Mouse (Mus musculus) granulocyte monocyte progenitor cell, adult 5-6 weeks (primary cell): ENCODE measurements around the gene Rmnd5b. TPM values are rescaled to one million over a fixed set of nuclear protein-coding genes. Genes with fewer than 3 reads are reported as not detected.
"Not testable (repeated sequence)": the region's sequence is repeated elsewhere in the genome, so short reads cannot be mapped to it uniquely, and the experiment has no call there.

Experiments used
- ATAC-seq: replicated peaks from 2 replicates; pipeline ENCODE4 v1.8.0; 2016; ENCODE audit warnings: mild to moderate bottlenecking, moderate TSS enrichment, inconsistent platforms; ENCODE audit not compliant: poor library complexity, severe bottlenecking
- total RNA-seq, 2 experiments: library from RNA; stranded (forward) in 1 of 2; stranded (reverse) in 1 of 2; fragments of 200-712, 200-1000 nt in 1 of 2; fragments of >200 nt in 1 of 2; fragmentation: Nextera tagmentation in 1 of 2; gene quantifications; 2 replicates each; pipeline ENCODE4 v1.2.3; 2014 to 2017

Gene Rmnd5b
- total RNA-seq, 2 experiments from 2014 or later, result 12.8 to 19.2 TPM

DNA sequence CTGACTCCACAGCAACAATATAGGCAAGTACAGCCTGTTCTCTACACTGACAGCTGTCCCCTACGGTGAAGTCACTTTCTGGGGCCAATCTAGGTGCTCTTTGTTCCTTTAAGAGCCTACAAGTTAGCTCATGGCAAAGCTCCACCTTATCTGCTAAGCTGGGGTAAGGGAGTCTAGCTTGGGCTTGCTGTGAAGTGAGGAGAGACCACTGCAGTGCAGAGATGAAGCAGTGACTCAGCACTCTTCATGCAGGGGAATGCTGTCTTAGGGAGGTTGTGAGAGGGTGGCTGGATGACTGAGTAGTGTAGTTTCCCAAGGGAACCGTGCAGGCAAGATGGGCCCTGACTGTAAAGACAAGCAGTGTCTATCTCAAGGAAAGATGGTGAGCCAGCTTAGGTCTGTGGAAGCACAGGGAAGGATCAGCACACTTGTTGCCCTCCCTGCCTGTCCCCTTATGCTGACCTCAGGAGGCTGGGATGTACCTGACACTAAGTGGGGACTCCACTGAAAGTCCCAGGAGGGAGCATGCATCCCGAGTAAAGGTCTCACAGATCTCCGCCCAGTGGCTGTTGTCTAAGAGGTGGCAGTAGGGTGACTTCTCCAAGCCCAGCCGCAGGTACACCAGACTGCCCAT is 10.4 kb downstream of the Rmnd5b start:
- no peak for ATAC-seq

DNA sequence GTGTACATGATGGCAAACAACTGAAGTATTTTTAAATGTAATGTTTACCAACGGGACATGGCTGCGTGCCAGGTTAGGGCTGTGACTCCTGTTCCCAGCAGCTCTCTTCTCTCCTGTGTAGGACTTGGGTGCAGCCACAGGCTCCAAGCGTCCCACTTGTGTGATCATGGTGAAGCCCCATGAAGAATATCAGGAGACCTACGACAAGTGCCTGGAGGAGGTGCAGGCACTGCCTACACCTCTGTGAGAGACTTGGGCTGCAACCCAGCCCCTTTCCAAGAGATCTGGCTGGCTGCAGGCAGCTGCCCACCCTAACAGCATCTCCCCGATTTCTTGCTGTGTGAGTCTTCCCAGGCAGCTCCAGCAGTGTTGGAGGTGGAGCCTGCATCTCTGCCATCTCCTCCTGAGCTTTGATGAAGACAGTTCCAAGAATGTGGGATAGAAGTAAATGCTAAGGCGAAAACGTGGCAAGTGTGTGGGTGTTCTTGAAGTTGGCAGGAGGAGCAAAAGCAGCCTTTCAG is 12.7 kb downstream of the Rmnd5b start:
- ATAC-seq, result no peak

DNA sequence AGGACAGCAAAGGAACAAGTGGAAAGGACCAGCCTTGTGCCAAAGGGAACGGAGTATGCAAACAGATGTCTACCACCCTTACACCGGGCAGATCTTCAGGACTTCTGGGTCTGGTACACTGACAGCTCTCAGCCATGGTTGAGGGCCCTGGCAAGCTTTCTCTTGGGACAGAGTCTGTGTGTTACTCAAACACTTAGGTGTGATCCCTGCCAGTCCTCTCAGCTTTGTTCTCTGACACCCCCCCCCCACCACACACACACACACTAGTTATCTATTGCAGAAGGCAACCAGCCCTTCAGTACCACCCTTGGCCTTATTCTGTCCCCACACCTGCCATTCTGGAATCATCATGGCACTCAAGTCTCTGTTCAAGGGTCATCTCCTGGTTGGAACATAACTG is 13.9 kb downstream of the Rmnd5b start:
- ATAC-seq, result no peak

DNA sequence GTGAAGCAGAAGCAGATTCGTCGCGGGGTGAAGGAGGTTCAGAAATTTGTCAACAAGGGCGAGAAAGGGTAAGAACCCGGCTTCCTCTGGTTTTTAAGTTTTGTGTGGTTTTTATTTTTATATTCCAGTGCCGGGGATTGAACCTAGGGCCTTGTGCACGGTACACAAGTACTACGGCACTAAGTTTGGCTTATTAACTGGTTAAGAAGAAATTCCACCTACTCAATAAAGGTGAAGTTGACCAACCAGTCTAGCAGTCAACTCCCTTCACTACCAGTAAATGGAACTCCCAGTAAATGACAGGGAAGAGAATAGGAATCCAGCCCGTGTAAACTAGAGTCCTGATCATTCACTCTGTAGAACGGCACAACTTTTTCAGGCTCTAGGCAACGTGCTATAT is 15.6 kb downstream of the Rmnd5b start:
- no peak for ATAC-seq

- peak; percentile 73 for ATAC-seq
These were observed 16.2 kb downstream of the Rmnd5b start, which contains the start of gene Nhp2 for GRCm38 (mm10) chr11:51619409-51620060. Gene Nhp2 (plus strand): TSS chr11:51619735.

DNA sequence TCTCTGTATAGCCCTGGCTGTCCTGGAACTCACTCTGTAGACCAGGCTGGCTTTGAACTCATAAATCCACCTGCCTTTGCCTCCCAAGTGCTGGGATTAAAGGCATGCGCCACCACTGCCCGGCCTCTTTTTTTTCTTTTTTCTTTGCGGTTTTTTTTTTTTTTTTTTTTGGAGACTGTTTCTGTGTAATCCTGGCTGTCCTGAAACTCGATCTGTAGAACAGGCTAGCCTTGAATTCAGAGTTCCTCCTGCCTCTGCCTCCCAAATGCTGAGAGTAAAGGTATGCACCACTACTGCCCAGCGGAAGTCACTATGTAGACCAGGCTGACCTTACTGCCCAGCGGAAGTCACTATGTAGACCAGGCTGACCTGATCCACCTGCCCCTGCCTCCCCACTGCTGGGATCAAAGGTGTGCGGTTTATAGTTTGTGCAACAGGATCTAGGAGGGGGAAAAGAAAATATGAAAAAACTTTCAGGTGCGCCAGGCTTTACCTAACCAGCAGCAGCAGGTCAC is 16.7 kb downstream of the Rmnd5b start:
- no peak for ATAC-seq

- ATAC-seq, result peak; percentile 38
These were observed 18.0 kb downstream of the Rmnd5b start for GRCm38 (mm10) chr11:51617693-51618092.

DNA sequence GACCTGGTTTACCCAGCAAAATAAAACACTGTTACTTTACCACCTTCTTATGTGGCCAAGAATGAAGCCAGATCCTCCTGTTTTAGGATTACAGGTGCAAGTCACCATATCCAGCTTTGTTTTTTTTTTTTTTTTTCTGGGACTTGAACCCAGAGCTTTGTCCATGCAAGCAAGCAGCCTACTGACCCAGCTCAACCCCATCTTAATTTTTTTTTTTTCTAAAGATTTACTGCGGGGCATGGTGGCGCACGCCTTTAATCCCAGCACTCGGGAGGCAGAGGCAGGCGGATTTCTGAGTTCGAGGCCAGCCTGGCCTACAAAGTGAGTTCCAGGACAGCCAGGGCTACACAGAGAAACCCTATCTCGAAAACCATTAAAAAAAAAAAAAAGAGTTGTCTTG is 19.6 kb downstream of the Rmnd5b start:
- ATAC-seq, result not testable (repeated sequence)

GRCm38 (mm10) chr11:51615601-51616000 is 20.1 kb downstream of the Rmnd5b start:
- peak; percentile 66 for ATAC-seq

DNA sequence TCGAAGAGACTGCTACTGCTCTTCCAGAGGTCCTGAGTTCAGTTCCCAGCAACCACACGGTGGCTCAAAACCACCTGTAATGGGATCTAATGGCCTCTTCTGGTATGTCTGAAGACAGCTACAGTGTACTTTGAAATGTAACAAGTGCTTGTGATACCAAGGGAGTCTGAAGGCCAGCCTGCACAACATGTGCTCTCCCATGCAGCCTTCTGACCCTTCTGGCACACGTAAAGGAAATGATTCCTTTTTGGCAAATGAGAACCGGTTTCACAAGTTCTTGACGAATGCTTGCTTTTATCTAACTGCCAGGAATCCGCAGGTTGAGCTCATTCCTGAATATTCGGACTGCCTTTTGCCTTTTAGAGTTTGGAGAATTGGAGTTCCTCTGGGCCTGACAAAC is 20.6 kb downstream of the Rmnd5b start:
- no peak for ATAC-seq

- no peak for ATAC-seq
These were observed 21.4 kb downstream of the Rmnd5b start for GRCm38 (mm10) chr11:51614256-51614655.

- not testable (repeated sequence) for ATAC-seq
These were observed 25.8 kb downstream of the Rmnd5b start for GRCm38 (mm10) chr11:51609940-51610339.

DNA sequence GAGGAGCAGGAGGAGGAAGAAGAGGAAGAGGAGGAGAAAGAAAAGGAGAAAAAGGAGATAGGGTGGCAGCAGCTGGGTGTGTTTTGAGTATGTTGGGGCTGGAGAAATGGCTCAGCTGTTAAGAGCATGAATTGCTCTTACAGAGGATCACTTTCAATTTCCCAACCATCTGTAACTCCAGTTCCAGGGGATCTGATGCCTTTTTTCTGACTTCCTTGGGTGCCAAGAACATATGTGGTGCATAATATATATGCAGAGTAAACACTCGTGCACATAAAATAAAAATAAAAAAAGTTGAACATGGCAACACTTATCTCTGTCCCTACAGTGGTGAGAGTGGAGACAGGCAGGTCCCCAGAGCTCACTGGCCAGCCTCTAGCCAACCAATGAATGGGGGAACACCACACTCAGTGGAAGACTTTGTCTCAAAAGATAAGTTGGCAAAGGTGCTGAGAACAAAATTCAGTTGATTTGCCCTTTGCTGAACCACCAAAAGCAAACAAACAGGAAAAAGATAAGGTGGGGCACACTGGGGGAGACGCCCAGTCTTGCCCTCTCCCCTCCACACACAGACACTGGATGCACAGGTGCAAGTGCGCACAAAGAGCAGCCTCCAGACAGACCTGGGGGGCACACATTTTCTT is 26.3 kb downstream of the Rmnd5b start:
- ATAC-seq, result no peak

DNA sequence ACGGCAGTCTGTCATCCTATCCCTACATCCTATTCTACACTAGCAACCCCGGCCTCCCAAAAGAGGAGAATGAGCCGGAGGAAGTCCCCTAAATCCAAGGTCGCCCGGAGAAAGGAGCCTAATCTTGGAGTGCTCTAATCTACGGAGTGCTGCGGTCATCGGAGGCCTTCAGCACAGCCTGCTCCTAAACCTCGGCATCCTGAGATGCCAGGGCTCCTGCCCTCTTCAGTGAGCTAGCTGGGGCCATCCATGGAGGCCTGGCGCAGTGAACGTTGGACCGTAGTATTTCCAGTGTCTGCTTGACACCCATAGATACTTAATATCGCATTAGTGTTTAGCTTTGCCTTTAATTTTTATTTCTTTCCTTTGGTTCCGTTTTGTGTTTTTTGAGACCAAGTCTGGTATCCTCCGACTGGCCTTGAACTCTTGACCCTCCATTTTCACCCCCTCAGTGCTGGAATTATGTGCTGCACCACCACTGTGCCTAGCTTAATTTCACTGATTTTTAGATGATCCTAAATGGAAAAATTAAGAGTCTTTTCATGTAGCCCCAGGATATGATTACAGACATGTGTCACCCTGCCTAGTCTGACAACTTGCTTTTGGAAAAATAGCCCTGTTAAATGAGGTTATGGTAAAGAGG is 28.5 kb downstream of the Rmnd5b start:
- peak; percentile 17; the same call in 1 of the 2 replicates for ATAC-seq

DNA sequence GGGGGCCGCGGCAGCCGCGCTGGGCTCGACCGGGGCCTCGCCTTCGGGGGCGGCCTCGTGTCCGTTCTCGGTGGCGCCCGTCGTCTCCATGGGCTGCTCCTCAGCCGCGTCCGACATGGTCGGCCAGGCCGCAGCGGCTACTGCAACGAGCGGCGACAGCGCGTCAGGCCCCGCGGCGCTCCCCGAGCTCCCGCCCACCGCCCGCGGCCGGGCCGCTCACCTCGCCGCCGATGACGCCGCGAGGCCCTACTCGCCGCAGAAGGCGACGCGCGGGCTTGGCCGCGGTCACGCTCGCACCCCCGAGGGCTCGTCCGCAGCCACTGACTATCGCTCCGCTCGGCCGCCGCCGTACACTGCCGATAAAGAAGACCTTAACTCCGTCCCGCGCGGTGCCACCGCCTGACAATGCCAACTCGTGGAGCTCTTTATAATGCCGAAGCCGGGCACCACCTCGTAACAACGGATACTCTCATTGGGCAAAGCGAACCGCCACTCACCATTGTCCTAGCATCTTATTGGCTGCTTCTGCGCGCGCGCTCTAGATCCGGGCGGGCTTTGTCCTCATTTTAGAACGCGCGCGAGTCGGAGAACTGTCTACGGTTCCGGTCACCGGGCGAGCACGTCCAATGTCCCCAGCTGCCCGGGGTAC is 29.1 kb downstream of the Rmnd5b start, which contains the start of gene Hnrnpab:
Gene Hnrnpab, minus strand, starts transcription at position 401 of the 649 bp plus-strand sequence.
- peak; percentile 88 for ATAC-seq

GRCm38 (mm10) chr11:51605602-51606446 is 29.9 kb downstream of the Rmnd5b start:
- ATAC-seq, result peak; percentile 43

DNA sequence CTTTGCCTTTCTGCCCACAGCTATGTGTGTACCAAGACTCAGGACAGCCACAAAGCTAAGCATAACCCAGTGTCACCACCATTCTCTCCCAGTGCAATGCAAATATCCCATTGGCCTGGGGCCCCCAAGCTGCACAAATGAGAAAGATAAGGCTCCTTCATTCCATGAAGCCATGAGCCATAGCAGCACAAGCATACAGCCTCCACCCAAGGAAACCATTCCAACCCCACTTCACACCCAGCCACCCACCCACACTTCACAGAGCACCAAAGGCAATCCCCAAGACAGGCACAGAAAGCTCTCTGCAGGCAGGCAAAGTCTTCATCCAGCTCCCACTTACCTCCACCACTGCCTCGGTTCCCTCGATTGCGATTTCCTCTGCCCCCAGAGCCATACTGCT is 33.4 kb downstream of the Rmnd5b start:
- ATAC-seq, result no peak

- ATAC-seq, result no peak
These were observed 38.1 kb downstream of the Rmnd5b start for GRCm38 (mm10) chr11:51597553-51597952.

DNA sequence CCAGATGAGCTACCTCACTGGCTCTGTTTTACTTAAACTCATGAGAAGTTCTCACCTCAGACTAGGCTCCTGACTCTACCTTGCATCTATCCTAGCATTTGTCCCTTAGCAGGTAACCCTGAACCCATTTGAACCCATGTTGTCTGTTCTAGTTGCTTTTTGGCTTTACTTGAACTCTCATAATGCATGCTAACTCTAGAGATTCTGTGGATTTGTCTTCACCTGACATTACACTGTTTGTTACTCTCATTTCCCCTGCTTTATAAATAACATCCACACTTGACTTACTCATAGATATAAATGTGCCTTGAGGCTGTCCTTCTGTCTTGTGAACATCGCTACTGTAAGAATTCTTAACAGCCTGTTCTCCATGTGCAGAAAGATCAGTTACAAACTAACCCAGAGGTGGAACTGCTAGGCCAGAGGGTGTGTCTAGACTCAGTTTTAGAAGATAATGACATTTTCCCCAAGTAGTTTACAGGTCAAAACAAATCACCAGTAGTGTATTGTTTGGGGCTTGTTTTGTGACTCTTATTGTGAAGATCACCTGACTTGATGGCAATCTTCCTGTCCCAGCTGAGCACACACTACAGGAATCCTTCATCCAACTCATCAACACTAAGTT is 40.1 kb downstream of the Rmnd5b start:
- ATAC-seq, result no peak
